Mouse (Mus musculus) ES-Bruce4 (cell line): ENCODE results near the gene Dnajb6.

Experiments used
- CTCF ChIP-seq: IDR thresholded peaks from one replicate; pipeline ENCODE4 v1.8.1; 2011; ENCODE audit warnings: low read depth, low read length
- EP300 ChIP-seq: IDR thresholded peaks from 2 replicates; pipeline ENCODE4 v1.6.1; 2011; ENCODE audit warnings: low read depth, low read length; ENCODE audit not compliant: insufficient read depth
- POLR2A ChIP-seq: IDR thresholded peaks from one replicate; pipeline ENCODE4 v1.8.1; 2011; ENCODE audit warnings: low read length; ENCODE audit not compliant: insufficient read depth

DNA sequence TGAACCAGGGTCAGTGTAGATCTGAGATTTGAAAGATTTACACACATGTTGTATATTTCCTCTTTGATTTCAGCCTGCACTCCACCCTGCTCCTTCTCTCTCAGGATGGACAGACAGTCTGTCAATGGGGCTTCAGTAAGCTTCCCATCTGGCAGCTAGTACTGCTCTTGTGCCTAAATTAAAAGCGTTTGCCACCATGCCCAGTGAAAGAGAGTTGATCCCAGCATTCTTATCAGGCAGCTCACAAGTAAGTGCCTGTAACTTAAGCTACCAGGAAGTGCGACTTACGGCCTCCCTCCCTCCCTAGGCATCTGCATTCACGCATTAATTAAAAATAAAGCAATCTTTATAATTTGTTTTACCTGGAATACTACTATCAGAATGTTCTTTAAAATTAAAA lies 5.6 kb downstream of the Dnajb6 start:
- TF ChIP-seq CTCF (no peak), POLR2A (no peak), EP300 (no peak)
